Mouse (Mus musculus): ENCODE results near the gene Cyp26c1.

Gene Cyp26c1

DNA sequence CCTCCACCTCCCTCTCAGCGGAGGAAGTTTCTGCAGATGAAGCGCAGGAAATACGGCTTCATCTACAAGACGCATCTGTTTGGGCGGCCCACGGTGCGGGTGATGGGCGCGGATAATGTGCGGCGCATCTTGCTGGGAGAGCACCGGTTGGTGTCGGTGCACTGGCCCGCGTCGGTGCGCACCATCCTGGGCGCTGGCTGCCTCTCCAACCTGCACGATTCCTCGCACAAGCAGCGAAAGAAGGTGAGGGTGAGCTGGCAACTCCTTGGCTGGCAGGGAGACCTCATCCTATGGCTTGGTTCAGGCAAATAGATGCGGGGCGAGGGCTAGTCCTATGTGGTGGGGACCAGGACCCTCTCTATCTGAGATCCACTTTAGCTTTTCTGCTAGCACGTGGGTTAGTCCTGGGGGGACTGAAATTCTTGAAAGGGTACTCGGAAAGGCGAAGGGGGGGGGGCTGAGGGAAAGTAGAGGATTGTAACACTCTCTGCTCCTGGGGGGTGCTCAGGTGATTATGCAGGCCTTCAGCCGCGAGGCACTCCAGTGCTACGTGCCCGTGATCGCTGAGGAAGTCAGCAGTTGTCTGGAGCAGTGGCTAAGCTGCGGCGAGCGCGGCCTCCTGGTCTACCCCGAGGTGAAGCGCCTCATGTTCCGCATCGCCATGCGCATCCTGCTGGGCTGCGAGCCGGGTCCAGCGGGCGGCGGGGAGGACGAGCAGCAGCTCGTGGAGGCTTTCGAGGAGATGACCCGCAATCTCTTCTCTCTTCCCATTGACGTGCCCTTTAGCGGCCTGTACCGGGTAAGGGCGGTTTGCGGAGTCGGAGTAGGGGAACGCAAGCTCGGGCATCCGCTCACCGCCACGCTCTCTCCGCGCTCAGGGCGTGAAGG is 13.1 kb downstream of the Cyp26c1 start:
- DNase-seq (ENCODE audit: low spot score in 2 of 2), result no peak

DNA sequence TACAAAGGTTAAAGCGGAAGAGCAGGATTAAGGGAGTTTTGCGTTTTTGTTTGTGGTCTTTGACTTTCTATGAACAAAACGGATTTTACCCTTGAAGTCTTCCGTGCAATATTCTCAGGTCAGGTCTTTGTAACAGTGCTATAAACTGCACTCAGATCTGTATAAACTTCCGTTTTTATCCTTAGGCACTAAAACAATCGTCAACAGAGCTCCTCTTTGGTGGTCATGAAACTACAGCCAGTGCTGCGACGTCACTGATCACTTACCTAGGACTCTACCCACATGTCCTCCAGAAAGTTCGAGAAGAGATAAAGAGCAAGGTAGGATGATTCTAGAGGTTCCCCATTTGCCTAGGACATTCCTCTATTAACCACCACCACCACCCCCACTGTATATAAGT is 14.3 kb downstream of the Cyp26c1 start:
- DNase-seq (ENCODE audit: low spot score in 2 of 2), result no peak

DNA sequence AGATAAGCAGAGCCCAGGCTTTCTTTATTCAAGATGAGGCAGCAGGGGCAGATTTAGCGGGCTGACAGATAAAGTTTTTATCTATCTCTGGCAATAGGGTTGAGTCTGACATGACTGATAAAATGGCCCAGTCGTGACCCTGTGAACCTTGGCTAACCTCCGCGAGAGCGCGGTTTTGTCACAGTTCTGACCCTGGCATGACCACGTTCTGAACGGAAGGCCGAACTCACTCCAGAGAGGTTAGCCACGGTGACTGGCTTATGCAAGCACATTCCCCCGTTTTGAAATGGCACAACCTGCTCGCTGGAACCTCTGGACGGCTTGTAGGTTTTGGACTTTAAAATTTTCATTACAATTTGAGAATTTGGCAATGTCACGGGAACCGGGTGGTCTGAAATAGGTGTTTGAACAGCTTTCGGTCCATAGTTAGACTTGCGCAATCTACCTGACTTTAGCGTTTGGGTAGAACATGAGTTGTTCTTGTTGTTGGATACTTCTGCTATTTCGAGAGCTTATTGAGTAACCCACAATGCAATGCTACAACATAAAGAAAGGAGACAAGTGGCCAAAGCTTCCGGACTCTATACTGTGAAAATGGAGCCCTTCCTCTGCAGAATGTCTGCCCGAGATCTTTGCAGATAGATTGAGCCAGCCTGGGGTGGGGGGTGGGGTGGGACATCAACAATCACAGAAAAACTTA is 17.1 kb downstream of the Cyp26c1 start:
- no peak for DNase-seq (ENCODE audit: low spot score in 2 of 2)

DNA sequence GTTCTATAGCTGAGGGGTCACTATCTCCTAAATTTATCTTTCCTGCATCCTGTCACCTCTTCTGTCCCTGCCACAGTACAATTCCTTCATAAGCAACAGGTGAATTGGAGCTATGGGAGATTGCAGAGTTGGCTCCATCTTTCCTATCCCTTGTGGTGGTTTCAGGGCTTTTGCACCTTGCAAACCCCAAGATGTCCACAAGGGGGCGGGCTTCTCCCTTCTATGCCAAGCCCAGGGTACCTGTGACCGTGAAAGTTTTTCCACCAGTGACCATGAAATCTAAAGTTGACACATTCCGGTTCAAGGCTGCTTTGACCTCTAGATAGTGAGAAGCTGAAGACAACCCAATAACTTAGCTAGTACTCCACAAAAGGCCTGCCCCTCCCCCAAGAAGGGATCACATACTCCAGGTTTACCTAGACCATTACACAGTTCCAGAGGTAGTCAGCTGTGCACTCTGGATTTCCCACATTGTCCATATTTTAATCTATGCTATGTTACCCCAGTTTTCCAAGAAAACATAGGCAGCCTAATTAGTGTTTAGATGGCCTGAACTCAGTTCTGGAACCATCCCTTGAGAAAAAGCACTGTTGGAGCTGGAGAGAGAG is 18.6 kb downstream of the Cyp26c1 start:
- DNase-seq (ENCODE audit: low spot score in 2 of 2), result peak; percentile 75 to 83

DNA sequence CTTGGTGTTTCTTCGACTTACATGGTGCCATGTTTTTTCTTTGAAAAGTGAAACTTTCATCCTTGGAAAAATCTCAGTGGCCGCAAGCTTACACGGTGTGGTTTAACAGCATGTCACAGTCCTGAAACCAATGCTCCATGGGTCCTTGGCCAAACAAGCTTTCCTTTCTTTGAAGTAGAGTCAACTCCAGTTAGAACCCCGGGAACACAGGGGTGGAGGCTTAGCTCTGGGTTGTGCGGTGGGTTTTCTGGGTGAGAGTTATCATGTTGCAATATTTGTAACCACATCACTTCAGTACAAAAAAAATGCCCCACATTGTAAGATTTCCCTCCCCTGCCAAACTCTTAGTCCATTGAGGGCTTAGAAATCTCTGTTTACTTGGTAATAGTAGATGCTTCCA is 20.3 kb downstream of the Cyp26c1 start:
- DNase-seq (ENCODE audit: low spot score in 2 of 2), result no peak

DNA sequence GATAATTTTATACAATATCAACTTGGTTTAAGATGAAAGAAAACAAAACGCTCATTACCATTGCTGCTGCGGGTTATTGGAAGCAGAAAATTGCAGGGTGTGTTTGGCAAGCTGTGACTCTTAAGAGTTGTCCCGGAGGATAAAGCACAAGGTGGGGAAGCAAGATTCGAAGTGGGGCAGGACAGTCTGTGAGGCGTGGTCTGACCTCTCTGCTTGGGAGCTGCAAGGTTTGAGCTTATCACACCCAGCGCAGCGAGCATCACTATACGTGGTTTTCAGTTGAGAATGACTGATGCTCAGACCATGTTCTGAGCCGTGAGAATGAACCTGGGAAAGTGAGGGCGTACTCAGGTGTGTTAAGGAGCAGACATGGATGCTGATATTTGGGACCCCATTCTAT is 29.3 kb downstream of the Cyp26c1 start:
- DNase-seq (ENCODE audit: low spot score in 2 of 2), result no peak

DNA sequence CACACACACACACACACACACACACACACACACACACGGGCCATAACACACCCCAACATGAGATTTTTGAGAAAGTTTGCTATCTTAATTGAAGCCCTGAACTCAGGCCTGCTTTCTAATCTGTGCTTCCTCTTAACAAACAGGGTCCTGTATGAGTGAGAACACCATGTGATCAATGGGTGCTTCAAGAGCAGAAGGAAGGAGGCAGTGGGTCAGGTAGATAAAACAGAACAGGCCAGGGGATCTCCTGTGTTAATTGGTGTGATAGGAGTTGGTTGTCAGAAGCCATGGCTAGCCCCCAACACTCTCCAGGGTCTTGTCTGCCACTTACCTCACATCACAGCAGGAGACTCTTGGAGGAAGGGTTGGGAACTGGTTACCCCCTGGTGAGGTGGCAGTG is 30.6 kb downstream of the Cyp26c1 start:
- DNase-seq (ENCODE audit: low spot score in 2 of 2), result no peak

DNA sequence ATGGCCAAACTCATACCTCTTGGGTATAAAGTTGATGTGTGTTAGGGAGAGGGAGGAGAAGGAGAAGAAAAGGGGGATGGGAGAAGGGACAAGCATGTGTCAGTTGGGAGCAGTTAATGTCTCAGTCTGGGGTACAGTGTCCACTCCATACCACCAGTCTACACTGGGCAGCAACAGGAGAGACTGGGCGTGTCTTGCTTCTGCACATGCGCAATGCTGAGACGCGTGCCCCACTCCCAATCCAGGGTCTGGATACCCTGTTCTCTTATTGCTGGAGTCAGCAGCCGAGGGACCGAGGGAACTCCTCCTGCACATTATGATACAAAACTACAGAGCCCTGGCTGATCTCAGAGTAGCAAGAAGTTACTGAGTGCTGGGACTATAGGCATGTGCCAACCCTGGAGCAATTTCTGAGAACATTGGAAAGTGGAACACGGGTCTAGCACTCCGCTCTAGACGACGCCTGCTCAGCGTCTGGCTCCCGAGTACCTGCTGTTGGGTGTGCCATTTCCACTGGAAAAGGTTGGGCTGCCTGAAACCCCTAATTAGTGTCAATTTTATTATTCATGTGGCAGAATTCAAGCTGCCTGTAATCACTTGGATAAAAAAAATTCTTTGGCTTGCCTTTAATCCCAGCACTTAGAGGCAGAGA is 31.3 kb downstream of the Cyp26c1 start:
- no peak for DNase-seq (ENCODE audit: low spot score in 2 of 2)

DNA sequence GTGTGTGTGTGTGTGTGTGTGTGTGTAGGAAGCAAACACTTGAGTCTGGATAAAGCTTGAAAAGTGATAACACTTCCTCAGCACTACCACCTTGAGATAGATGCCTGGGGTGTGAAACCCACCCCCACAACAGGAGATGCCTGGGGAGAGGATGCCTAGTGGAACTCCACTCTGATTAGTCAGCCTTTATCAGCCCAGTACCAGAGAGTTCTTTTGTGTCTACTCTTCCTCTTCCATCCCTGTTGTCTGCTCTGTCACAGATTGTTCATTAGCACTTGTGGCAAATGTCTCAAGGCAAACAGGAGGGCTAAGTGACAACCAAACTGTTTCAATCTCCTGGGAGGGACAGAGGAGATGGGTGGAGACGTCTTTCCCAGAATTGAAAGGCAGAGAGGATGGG is 33.8 kb downstream of the Cyp26c1 start:
- DNase-seq (ENCODE audit: low spot score in 2 of 2), result no peak

DNA sequence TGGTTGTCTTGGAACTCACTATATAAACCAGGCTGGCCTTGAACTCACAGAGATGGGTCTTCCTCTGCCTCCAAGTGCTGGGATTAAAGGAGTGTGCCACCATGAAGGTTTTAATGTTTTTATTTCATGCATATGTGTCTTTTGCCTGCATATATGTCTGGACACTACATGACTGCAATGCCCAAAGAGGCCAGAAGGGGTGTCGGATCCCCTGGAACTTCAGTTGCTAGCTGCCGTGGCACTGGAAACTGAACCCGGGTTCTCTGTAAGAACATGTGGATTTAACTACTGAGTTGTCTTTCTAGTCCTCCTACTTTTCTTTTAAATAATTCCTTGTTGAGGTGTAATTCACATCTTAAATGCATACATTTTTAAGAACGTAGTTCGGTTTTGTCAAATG is 39.2 kb downstream of the Cyp26c1 start:
- no peak for DNase-seq (ENCODE audit: low spot score in 2 of 2)

DNA sequence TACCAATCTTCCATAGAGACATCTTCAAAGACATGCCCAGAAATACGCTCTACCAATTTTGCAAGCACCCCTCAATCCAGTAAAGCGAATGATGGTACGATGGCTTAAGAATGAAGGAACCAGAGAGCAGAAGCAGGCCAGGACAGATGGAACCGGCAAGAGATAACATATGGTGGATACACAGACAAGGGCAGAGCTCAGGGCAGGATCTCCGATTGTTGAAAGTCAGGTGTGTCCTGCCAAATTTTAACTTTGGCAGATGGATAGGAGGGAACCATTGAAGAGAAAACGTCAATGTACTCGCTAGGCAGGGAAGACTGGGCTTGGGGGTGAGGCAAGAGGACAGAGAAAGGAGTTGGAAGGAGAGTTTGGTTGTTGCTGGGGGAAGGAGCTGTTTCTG is 41.2 kb downstream of the Cyp26c1 start:
- no peak for DNase-seq (ENCODE audit: low spot score in 2 of 2)

DNA sequence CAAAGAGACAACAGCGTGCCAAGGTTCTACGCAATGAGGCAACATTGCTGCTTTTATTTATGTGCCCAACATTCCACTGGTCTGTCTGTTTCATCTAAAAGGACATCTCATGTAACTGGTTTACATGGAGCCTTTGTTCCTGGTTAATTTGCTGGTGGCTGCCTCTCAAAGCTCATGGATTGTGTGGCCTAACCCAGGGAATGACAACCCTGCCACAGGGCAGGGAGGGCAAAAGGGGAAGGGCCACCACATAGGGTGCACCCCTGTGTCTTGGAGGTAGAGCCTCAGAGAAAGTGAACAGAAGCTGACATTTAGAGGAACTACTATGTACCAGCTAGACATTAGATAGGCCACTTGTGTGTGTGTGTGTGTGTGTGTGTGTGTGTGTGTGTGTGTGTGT is 42.0 kb downstream of the Cyp26c1 start:
- DNase-seq (ENCODE audit: low spot score in 2 of 2), result no peak

DNA sequence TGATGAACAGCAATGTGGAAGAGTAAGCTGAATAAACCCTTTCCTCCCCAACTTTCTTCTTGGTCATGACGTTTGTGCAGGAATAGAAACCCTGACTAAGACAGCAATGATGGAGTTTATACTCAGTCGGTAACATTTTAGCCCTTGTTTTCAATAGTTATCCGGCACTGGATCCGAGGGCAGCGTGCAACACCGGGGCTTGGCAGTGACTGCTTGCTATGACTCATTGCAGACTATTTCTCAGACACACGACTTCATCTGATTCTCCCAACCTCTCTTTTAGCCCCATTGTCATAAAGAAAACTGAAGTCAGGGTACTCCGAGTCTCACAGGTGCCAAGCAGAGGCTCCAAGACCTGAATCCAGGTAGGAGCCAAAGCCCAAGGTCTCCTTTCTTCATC is 50.0 kb downstream of the Cyp26c1 start:
- DNase-seq (ENCODE audit: low spot score in 2 of 2), result no peak

DNA sequence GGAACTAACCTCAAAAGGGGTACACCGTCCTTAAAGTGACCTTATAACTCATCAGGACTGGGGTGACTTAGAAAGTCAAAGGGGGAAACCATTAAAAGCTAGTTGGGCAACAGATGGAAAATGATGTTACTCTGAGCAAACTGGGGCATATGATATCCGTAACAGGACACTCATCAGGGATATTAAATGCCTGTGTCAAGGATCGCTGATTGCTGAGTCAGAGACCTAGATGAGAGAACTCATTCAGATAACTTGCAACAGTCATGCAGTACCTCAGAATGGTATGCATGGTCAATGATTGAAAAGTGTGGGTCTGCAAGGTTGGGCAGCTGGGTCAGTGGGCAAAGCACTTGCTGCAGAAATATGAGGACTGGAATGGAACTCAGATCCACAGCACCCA is 53.2 kb downstream of the Cyp26c1 start:
- DNase-seq (ENCODE audit: low spot score in 2 of 2), result no peak

DNA sequence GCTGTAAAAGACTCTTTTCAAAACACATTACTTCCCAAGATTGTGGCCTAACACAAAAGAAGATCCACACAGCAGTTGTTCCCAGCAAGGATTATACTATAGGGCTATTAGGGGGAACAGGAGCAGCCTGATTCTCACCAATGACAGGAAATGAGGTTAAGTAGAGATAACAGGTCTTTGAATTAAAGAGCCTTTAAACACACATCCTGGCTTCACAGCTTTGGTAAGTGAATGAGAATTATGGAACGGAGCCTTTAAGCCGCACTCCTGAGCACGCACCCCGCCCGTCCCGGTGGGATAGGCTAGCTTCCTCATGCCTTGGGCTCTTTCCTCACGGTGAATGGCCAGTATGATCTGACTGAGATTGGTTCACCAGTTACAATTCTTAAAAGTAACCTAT is 54.7 kb downstream of the Cyp26c1 start:
- no peak for DNase-seq (ENCODE audit: low spot score in 2 of 2)
